Mouse (Mus musculus): ENCODE measurements around the gene Cep170b.

Gene Cep170b

GRCm38 (mm10) chr12:112720216-112720615, at the start of gene Cep170b:
TSS of gene Cep170b (plus strand) at chr12:112720455.
- in situ Hi-C loops (cut with MboI, MseI), result no loop called here

GRCm38 (mm10) chr12:112670718-112671393, 49.4 kb upstream of the Cep170b start:
- in situ Hi-C loops (cut with MboI, MseI), result no loop called here

- in situ Hi-C loops (cut with MboI, MseI), result no loop called here
Observed at GRCm38 (mm10) chr12:112671891-112672290, 48.4 kb upstream of the Cep170b start.

GRCm38 (mm10) chr12:112672744-112673575, 47.3 kb upstream of the Cep170b start:
- in situ Hi-C loops (cut with MboI, MseI), result no loop called here

- in situ Hi-C loops (cut with MboI, MseI), result no loop called here
Observed at GRCm38 (mm10) chr12:112673576-112674091, 46.6 kb upstream of the Cep170b start.

GRCm38 (mm10) chr12:112674132-112675011, 45.9 kb upstream of the Cep170b start, which contains the start of gene Akt1:
TSS of gene Akt1 (minus strand) at chr12:112674884.
- in situ Hi-C loops (cut with MboI, MseI), result no loop called here

GRCm38 (mm10) chr12:112675245-112676035, 44.8 kb upstream of the Cep170b start:
- in situ Hi-C loops (cut with MboI, MseI), result no loop called here

GRCm38 (mm10) chr12:112677076-112677475, 43.2 kb upstream of the Cep170b start:
- in situ Hi-C loops (cut with MboI, MseI), result no loop called here

GRCm38 (mm10) chr12:112677943-112678554, 42.2 kb upstream of the Cep170b start:
- in situ Hi-C loops (cut with MboI, MseI), result no loop called here

- in situ Hi-C loops (cut with MboI, MseI), result no loop called here
Observed at GRCm38 (mm10) chr12:112678555-112679026, 41.7 kb upstream of the Cep170b start, which contains the start of gene Zbtb42. TSS of gene Zbtb42 (plus strand) at chr12:112678828.

- in situ Hi-C loops (cut with MboI, MseI), result no loop called here
Observed at GRCm38 (mm10) chr12:112679027-112679996, 40.9 kb upstream of the Cep170b start.

GRCm38 (mm10) chr12:112683351-112683750, 36.9 kb upstream of the Cep170b start:
- in situ Hi-C loops (cut with MboI, MseI), result no loop called here

GRCm38 (mm10) chr12:112688458-112688857, 31.8 kb upstream of the Cep170b start:
- in situ Hi-C loops (cut with MboI, MseI), result no loop called here

- in situ Hi-C loops (cut with MboI, MseI), result no loop called here
Observed at GRCm38 (mm10) chr12:112693185-112694126, 26.8 kb upstream of the Cep170b start.

- in situ Hi-C loops (cut with MboI, MseI), result no loop called here
Observed at GRCm38 (mm10) chr12:112694127-112694475, 26.2 kb upstream of the Cep170b start.

GRCm38 (mm10) chr12:112696806-112697425, 23.3 kb upstream of the Cep170b start:
- in situ Hi-C loops (cut with MboI, MseI), result no loop called here

- in situ Hi-C loops (cut with MboI, MseI), result no loop called here
Observed at GRCm38 (mm10) chr12:112700522-112700921, 19.7 kb upstream of the Cep170b start.

Data from T-helper 1 cell (primary cell).